Mouse (Mus musculus) layer of hippocampus, postnatal 14 days (tissue): ENCODE results near the gene Erc2. TPM values are rescaled to one million over a fixed set of nuclear protein-coding genes. Genes with fewer than 3 reads are reported as not detected.

ENCODE experiments used
- DNase-seq, 2 experiments: peaks; one replicate each; pipeline ENCODE4 v3.0.0; 2021 to 2022; ENCODE audit warnings: low spot score in 2 of 2, mixed read lengths in 1 of 2
- total RNA-seq, 2 experiments: library from RNA; stranded (reverse); gene quantifications; 2 replicates each; pipeline ENCODE4 v1.2.3; 2021

Gene Erc2
- total RNA-seq, 2 experiments from 2014 or later = 252 to 266 TPM

GRCm38 (mm10) chr14:28517631-28518560 lies 895.7 kb downstream of the Erc2 start:
- DNase-seq = no peak

- no peak for DNase-seq
These were observed 898.9 kb downstream of the Erc2 start for GRCm38 (mm10) chr14:28521106-28521505.

GRCm38 (mm10) chr14:28522611-28523010 lies 900.4 kb downstream of the Erc2 start:
- no peak for DNase-seq

GRCm38 (mm10) chr14:28525566-28525965 lies 903.3 kb downstream of the Erc2 start:
- DNase-seq = no peak

Other genes with a start within 250 kb of the Erc2 start
- gene Fam208a, start 193.6 kb upstream of the Erc2 start, total RNA-seq = 10 to 100 TPM; 25.9 to 27.5 TPM
- 10 to 100 TPM; 16.1 to 20.8 TPM for gene Ccdc66, start 114.0 kb upstream of the Erc2 start, total RNA-seq